Mouse (Mus musculus) testis, adult 2 months (tissue): ENCODE measurements at regions not wholly inside any gene's neighbourhood (a gene's known extent, or its start where the extent isn't known, plus 50 kb on each side); places are given as distances from the start of the nearest gene placed in this dataset.

ENCODE experiments used
- CTCF ChIP-seq: fragments of 200-500 bp; IDR thresholded peaks from 2 replicates; pipeline ENCODE4 v1.5.1; 2012; ENCODE audit warnings: low read depth, mild to moderate bottlenecking, inconsistent platforms, low read length, moderate library complexity; ENCODE audit not compliant: control insufficient read depth, insufficient read depth, insufficient replicate concordance
- POLR2A ChIP-seq: fragments of 200-500 bp; IDR thresholded peaks from 2 replicates; pipeline ENCODE4 v1.6.1; 2012; ENCODE audit warnings: low read depth, mild to moderate bottlenecking, inconsistent platforms, low read length, moderate library complexity; ENCODE audit not compliant: control insufficient read depth

DNA sequence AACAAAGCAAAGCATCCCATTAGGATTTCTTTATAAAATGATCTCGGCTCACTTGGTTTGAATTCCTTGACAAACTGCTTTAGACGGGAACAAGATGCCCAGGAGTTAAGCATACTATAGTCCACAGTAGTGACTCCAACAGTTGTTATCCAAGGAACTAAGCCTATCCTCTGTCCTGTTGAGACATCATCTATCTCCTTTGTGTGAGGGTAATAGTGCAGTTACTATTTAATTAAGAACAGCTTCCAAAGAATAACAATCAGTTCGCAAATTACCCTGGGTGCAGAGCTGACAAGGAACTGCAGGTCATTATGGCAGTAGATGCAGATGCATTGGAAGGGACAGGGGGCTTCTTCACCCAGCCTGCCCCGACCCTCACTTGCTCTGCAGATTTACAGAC lies 115.7 kb upstream of the Slc24a5 start:
- TF ChIP-seq CTCF, result no peak
- no peak for TF ChIP-seq POLR2A
